Mouse (Mus musculus) ES-Bruce4 (cell line): Measurements from ENCODE around the gene Igfbp3.

ENCODE experiments used
- CTCF ChIP-seq: IDR thresholded peaks from one replicate; pipeline ENCODE4 v1.8.1; 2011; ENCODE audit warnings: low read depth, low read length
- POLR2A ChIP-seq: IDR thresholded peaks from one replicate; pipeline ENCODE4 v1.8.1; 2011; ENCODE audit warnings: low read length; ENCODE audit not compliant: insufficient read depth

- TF ChIP-seq POLR2A = no peak
- peak; percentile 30 for TF ChIP-seq CTCF
Observed at GRCm38 (mm10) chr11:7161502-7162174, 52.1 kb downstream of the Igfbp3 start.
